Mouse (Mus musculus) midbrain, embryonic 10.5 days (tissue): ENCODE results near the gene Erg28. TPM values are rescaled to one million over a fixed set of nuclear protein-coding genes. Genes with fewer than 3 reads are reported as not detected.

Experiments
- DNase-seq: peaks from one replicate; pipeline ENCODE4 v3.0.0-alpha.2; 2017; ENCODE audit warnings: low spot score
- H3K27ac ChIP-seq: fragments of 300-500 bp; sonication (generic); replicated peaks from 2 replicates; pipeline ENCODE4 v1.5.1; 2016; ENCODE audit warnings: mild to moderate bottlenecking
- H3K27me3 ChIP-seq: fragments of 300-500 bp; sonication (generic); 2 replicates; pipeline ENCODE4 v1.6.1; 2016; ENCODE audit warnings: low read depth, mild to moderate bottlenecking; ENCODE audit not compliant: poor library complexity, severe bottlenecking
- H3K36me3 ChIP-seq: fragments of 300-500 bp; sonication (generic); 2 replicates; pipeline ENCODE4 v1.6.1; 2016; ENCODE audit warnings: mild to moderate bottlenecking, moderate library complexity
- H3K4me1 ChIP-seq: fragments of 300-500 bp; sonication (generic); 2 replicates; pipeline ENCODE4 v1.6.1; 2016
- H3K4me3 ChIP-seq: fragments of 300-500 bp; sonication (generic); 2 replicates; pipeline ENCODE4 v1.5.1; 2016; ENCODE audit warnings: mild to moderate bottlenecking, moderate library complexity
- H3K9me3 ChIP-seq: fragments of 300-500 bp; sonication (generic); replicated peaks from 2 replicates; pipeline ENCODE4 v1.6.1; 2016; ENCODE audit warnings: mild to moderate bottlenecking
- whole genome bisulfite sequencing: fragments of 180-500 bp; shearing (Covaris S2); methylation state at CpG from one replicate; pipeline ENCODE4 v1.1.7; 2016; 5-methylcytosine and 5-hydroxymethylcytosine counted together
- polyA plus RNA-seq: library from polyadenylated mRNA; unstranded; fragments of >200 nt; fragmentation: Nextera tagmentation; extraction: Ambion mirVana; gene quantifications from 2 replicates; pipeline ENCODE4 v1.2.1, GENCODE M21; 2016

Erg28 gene
- polyA plus RNA-seq, 1 experiment from 2014 or later, result 121 TPM

DNA sequence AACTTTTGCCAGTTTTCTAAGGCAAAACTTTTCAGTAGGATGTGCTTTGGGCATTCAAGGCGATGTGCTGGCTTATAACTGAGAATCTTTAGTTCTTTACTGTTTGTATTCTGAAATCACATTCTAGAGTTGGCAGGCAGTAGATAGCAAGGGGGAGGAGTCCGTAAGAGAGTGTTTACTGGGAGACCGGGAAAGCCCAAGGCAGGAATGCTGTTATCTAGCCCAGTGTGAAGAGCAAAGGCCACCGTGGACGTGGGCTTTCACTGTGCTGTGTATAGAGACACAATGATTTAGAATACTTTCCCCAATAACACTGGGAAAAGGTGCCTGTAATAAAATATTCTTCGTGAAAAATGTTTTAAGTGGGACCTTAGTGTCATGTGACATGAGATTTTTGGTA is 14.6 kb downstream of the Erg28 start:
- H3K27me3 ChIP-seq, result no peaks in the 10 kb centered on the region
- no peak overlapping the region for H3K27ac ChIP-seq
- DNase-seq, result no peak
- H3K9me3 ChIP-seq, result no peaks in the 10 kb centered on the region
- H3K36me3 ChIP-seq, result peaks cover 43% of the 10 kb centered on the region
- no peaks in the 10 kb centered on the region for H3K4me1 ChIP-seq
- WGBS, result 78% methylated on average over 6 of the region's 6 CpGs
- H3K4me3 ChIP-seq, result no peak overlapping the region

- Histone ChIP-seq H3K36me3 (no peaks in the 10 kb centered on the region), H3K4me1 (0 out of 2 replicates have a peak, but pooled peaks cover 3% of the 10 kb centered on the region), H3K9me3 (no peaks in the 10 kb centered on the region), H3K4me3 (no peak overlapping the region), H3K27ac (no peak overlapping the region; the same call in 1 of the 2 replicates), H3K27me3 (no peaks in the 10 kb centered on the region)
- no peak for DNase-seq
- 65% methylated on average over 9 of the region's 9 CpGs for WGBS
Measured at GRCm38 (mm10) chr12:85800031-85800430, 24.3 kb downstream of the Erg28 start.

DNA sequence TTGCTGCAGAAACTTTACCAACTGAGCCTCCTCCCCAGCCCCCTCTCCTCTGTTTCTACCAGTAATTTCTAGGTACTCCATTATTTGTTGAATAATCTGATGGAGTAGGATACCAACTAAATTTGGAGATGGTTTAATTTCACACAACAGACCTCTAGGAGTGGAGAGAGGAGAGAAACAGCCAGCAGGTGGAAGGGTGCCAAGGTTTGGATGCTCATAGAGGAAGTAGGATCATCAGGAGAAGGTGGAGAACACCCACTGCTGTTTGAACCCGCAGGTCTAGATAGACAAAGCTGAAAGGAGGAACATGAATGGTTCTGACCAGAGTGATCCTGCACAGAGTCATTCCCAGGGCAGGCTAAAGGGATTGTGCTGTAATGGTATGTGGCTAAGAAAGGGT is 28.8 kb downstream of the Erg28 start:
- no peak overlapping the region for H3K27ac ChIP-seq
- DNase-seq, result no peak
- no peaks in the 10 kb centered on the region for H3K27me3 ChIP-seq
- H3K4me1 ChIP-seq, result 0 out of 2 replicates have a peak, but pooled peaks cover 3% of the 10 kb centered on the region
- H3K9me3 ChIP-seq, result no peaks in the 10 kb centered on the region
- WGBS, result 79% methylated on average over 1 of the region's 1 CpGs
- no peaks in the 10 kb centered on the region for H3K36me3 ChIP-seq
- H3K4me3 ChIP-seq, result no peak overlapping the region

- no peak for DNase-seq
- Histone ChIP-seq H3K27me3 (no peaks in the 10 kb centered on the region), H3K36me3 (no peaks in the 10 kb centered on the region), H3K4me3 (no peak overlapping the region), H3K27ac (no peak overlapping the region), H3K4me1 (no peaks in the 10 kb centered on the region), H3K9me3 (no peaks in the 10 kb centered on the region)
- WGBS, result 85% methylated on average over 2 of the region's 2 CpGs
Measured at GRCm38 (mm10) chr12:85794094-85794493, 30.3 kb downstream of the Erg28 start.

DNA sequence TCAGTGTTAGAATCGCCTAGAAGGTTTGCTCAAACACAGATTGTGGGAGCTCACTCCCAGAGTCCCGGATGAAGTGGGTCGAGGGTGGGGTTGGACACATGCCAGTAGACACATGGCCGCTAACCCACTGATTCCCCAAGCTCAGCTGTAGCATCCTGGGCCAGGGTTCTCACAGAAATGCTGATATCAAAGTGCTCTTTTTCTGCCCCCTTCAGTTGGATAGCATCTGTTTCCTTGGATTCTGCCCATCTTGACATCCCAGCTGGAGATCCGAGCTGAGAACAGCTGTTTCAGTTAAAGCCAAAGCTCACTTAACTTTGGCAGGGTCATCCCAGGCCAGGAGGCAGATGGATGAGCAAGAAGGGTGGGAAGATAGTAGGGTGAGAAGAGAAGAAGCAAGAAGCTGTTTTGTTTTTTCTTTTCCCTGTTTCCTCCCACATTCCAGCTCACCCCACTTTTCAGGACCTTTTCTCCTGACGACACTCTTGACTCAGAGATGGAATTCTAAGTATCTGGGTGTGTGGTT is 31.5 kb downstream of the Erg28 start:
- Histone ChIP-seq H3K9me3 (no peaks in the 10 kb centered on the region), H3K4me1 (no peaks in the 10 kb centered on the region), H3K36me3 (no peaks in the 10 kb centered on the region), H3K27me3 (no peaks in the 10 kb centered on the region), H3K27ac (no peak overlapping the region), H3K4me3 (no peak overlapping the region)
- WGBS, result 84% methylated on average over 6 of the region's 6 CpGs
- DNase-seq, result no peak

GRCm38 (mm10) chr12:85792158-85792557 is 32.2 kb downstream of the Erg28 start:
- no peaks in the 10 kb centered on the region for H3K4me1 ChIP-seq
- H3K9me3 ChIP-seq, result no peaks in the 10 kb centered on the region
- H3K27me3 ChIP-seq, result no peaks in the 10 kb centered on the region
- H3K36me3 ChIP-seq, result no peaks in the 10 kb centered on the region
- H3K4me3 ChIP-seq, result no peak overlapping the region
- no peak overlapping the region for H3K27ac ChIP-seq
- DNase-seq, result no peak
- 82% methylated on average over 4 of the region's 4 CpGs for WGBS

DNA sequence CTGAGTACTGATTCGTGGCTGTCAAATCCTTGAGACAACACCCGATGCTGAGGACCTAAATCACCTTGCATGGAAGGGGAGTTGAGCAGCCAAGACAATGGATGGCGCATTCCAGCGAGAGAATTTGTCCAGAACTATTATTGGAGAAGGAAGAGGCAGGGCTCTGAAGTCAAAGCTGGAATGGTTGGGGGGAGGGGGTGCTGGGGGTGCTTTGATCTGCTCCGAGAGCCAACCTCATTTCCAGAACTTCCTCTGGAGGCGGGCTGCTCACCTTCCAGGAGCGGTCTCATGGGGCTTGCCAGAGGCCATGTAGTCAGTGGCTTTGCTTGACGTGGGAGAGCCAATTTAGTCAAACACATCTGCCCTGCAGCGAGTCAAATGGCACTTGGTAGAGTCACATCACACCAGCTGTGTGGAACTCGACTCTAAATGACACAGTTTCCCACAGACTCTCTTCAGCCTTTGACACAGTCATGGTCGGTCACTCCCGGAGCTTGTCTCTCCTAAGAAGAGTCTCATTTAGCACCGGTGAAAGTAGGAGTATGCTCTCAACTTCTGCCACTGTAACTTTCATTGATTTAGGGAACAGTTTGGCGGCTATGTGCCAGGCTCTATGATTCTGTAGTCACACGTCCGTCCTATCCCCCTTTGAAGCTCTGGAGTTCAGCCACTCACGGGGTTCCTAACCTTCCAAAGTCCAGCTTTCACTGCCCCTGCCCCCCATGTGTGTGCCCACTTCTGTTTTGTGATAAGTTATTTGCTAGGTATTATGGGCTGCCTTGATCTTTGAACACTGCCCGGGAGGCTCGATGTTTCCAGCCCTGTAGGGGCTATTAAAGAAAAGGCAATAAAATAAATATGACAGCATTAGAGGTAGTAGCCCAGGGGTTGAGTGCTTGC is 39.2 kb downstream of the Erg28 start:
- Histone ChIP-seq H3K4me3 (no peak overlapping the region), H3K27ac (no peak overlapping the region), H3K27me3 (no peaks in the 10 kb centered on the region), H3K4me1 (0 out of 2 replicates have a peak, but pooled peaks cover 4% of the 10 kb centered on the region), H3K9me3 (no peaks in the 10 kb centered on the region), H3K36me3 (no peaks in the 10 kb centered on the region)
- DNase-seq, result no peak
- 82% methylated on average over 19 of the region's 19 CpGs for WGBS

DNA sequence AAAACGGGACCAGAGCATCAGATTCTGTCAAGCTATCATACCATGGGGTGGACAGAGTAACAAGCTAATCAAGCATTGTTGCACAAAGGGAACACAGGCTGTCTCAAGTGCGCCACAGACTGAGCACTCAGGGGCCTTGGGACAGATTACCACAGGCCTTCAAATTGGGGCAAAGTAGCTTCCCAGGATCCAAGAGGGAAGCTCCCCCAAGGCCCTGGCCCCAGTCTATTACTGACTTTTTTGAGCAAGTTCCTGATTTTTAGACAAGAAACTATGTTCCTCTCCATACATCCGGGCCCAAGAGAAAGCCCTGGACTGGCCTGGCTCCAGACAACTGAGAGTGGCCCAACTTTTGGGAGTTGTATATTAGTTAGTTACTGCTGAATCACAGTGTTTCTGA is 42.7 kb downstream of the Erg28 start:
- H3K9me3 ChIP-seq, result no peaks in the 10 kb centered on the region
- no peaks in the 10 kb centered on the region for H3K27me3 ChIP-seq
- no peak overlapping the region for H3K27ac ChIP-seq
- H3K4me1 ChIP-seq, result peaks cover 15% of the 10 kb centered on the region
- H3K4me3 ChIP-seq, result no peak overlapping the region
- no peaks in the 10 kb centered on the region for H3K36me3 ChIP-seq
- WGBS, result 85% methylated on average over 3 of the region's 3 CpGs
- DNase-seq, result no peak

GRCm38 (mm10) chr12:85779707-85780106 is 44.6 kb downstream of the Erg28 start:
- 95% methylated on average over 5 of the region's 5 CpGs for WGBS
- Histone ChIP-seq H3K27me3 (no peaks in the 10 kb centered on the region), H3K36me3 (no peaks in the 10 kb centered on the region), H3K4me3 (no peak overlapping the region), H3K9me3 (no peaks in the 10 kb centered on the region), H3K27ac (no peak overlapping the region), H3K4me1 (peaks cover 11% of the 10 kb centered on the region)
- DNase-seq, result no peak

DNA sequence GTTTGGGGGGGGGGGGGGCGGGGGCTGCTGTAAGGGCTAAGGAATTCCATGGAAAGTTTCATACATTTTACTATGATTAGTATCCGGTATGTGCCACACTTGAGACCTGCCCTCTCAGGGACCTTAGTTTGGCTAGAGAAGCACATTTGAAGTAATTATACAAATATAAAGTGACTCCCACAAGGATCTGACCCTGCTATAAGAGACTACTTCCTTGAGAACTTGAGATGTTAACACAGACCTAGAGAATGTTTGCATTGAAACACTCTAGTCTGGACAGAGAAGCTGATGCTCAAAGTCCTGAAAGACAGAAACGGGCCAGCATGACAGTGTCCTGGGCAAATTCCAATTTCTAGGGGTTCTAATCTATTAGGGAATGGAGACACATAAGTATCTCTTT is 45.4 kb downstream of the Erg28 start:
- DNase-seq, result no peak
- Histone ChIP-seq H3K4me3 (no peak overlapping the region), H3K36me3 (no peaks in the 10 kb centered on the region), H3K27ac (no peak overlapping the region), H3K27me3 (no peaks in the 10 kb centered on the region), H3K9me3 (no peaks in the 10 kb centered on the region; the same call in 1 of the 2 replicates), H3K4me1 (peaks cover 11% of the 10 kb centered on the region)
- WGBS, result 84% methylated on average over 3 of the region's 3 CpGs

- H3K27ac ChIP-seq, result no peak overlapping the region
- WGBS, result 86% methylated on average over 3 of the region's 3 CpGs
Measured at GRCm38 (mm10) chr12:85771356-85771755, 53.0 kb downstream of the Erg28 start.

DNA sequence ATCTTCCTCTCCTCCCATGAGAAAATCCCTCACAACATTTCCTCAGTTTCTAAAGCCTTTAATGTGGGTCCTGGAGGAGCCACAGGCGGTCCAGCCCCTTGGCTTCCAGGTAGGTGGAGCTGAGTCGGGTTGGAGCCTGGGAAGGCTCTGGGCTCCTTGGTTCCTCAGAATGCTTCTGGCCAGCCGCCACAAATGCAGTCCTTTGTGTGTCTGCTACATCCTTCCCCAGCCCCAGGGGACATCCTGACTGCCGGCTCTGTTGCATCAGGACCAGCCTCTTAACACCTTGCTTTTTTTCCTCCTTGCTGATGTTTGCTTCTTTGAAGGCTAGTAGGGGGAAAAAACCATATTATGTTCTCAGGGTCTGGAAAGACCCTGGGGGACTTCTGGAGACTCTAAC is 56.6 kb downstream of the Erg28 start:
- no peak overlapping the region for H3K27ac ChIP-seq
- WGBS, result 64% methylated on average over 4 of the region's 4 CpGs
- H3K4me1 ChIP-seq, result peaks cover 8% of the 10 kb centered on the region; the same call in 1 of the 2 replicates
- H3K4me3 ChIP-seq, result no peak overlapping the region
- no peak for DNase-seq
- H3K36me3 ChIP-seq, result no peaks in the 10 kb centered on the region
- no peaks in the 10 kb centered on the region for H3K27me3 ChIP-seq
- H3K9me3 ChIP-seq, result no peaks in the 10 kb centered on the region

More at GRCm38 (mm10) chr12:85771356-85771755, 53.0 kb downstream of the Erg28 start:
- no peaks in the 10 kb centered on the region; the same call in 1 of the 2 replicates for H3K9me3 ChIP-seq
- H3K36me3 ChIP-seq, result no peaks in the 10 kb centered on the region
- H3K4me3 ChIP-seq, result no peak overlapping the region
- no peaks in the 10 kb centered on the region for H3K27me3 ChIP-seq
- H3K4me1 ChIP-seq, result peaks cover 4% of the 10 kb centered on the region; the same call in 1 of the 2 replicates
- no peak for DNase-seq

DNA sequence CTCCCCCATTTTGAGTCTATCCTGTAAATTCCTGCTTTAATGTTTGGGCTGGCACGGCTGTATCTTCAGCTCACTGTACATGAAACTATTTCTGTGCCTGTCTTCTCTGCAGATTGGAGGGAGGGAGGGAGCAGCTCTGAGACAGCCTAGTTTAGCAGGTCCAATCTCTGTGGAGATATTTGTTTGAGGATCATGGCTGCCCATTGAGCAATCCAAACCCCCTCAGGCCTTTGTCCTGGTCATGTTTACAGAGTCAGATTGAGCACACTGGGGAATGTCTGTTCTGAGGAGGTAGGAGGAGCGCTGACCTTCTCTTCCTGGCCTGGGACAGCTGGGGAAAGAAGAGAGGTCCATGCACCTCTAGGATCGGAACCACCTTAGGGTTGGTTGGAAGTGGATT is 58.1 kb downstream of the Erg28 start:
- Histone ChIP-seq H3K36me3 (no peaks in the 10 kb centered on the region), H3K27ac (no peak overlapping the region), H3K4me1 (peaks cover 8% of the 10 kb centered on the region; the same call in 1 of the 2 replicates), H3K9me3 (no peaks in the 10 kb centered on the region), H3K27me3 (no peaks in the 10 kb centered on the region), H3K4me3 (no peak overlapping the region)
- 77% methylated on average over 3 of the region's 3 CpGs for WGBS
- DNase-seq, result no peak
